Mouse (Mus musculus): ENCODE data around the gene Tmem59l. TPM values are rescaled to one million over a fixed set of nuclear protein-coding genes. Genes with fewer than 3 reads are reported as not detected.

Tmem59l gene
- polyA plus RNA-seq, 1 experiment from 2014 or later, result 2.8 TPM

GRCm38 (mm10) chr8:70503062-70503750 lies 16.0 kb upstream of the Tmem59l start:
- 18% methylated on average over 46 of the region's 46 CpGs for WGBS
- H3K4me2 ChIP-seq (ENCODE audit: low read depth, low read length), result no peak overlapping the region
- ATAC-seq (ENCODE audit: insufficient read depth, low FRiP score), result peak; percentile 14; the same call in 1 of the 2 replicates

GRCm38 (mm10) chr8:70502540-70502939 lies 15.4 kb upstream of the Tmem59l start:
- no peaks in the 10 kb centered on the region for H3K9me3 ChIP-seq (replicated peaks; ENCODE audit: control insufficient read depth, low read length)
- peak overlapping the region; percentile 32 for H3K4me2 ChIP-seq (ENCODE audit: low read depth, low read length)
- H3K36me3 ChIP-seq (ENCODE audit: control insufficient read depth, insufficient read depth, low read length), result 0 out of 2 replicates have a peak, but pooled peaks cover 3% of the 10 kb centered on the region
- WGBS, result 37% methylated on average over 12 of the region's 12 CpGs
- no peak overlapping the region for H3K27ac ChIP-seq (ENCODE audit: low read length)
- H3K4me3 ChIP-seq (replicated peaks; ENCODE audit: low read length), result no peak overlapping the region
- peak overlapping the region; percentile 42 for H3K9ac ChIP-seq (ENCODE audit: low read length)
- H3K4me1 ChIP-seq (ENCODE audit: control insufficient read depth, insufficient read depth, low read length), result peaks cover 33% of the 10 kb centered on the region
- ATAC-seq (ENCODE audit: insufficient read depth, low FRiP score), result no peak
- peaks cover 38% of the 10 kb centered on the region for H3K27me3 ChIP-seq (ENCODE audit: control insufficient read depth, insufficient read depth, low read length)

More at GRCm38 (mm10) chr8:70503062-70503750, 16.0 kb upstream of the Tmem59l start:
- Histone ChIP-seq H3K9ac (ENCODE audit: low read length) (no peak overlapping the region; the same call in 1 of the 2 replicates), H3K36me3 (ENCODE audit: control insufficient read depth, insufficient read depth, low read length) (0 out of 2 replicates have a peak, but pooled peaks cover 9% of the 10 kb centered on the region), H3K9me3 (replicated peaks; ENCODE audit: control insufficient read depth, low read length) (no peaks in the 10 kb centered on the region), H3K4me1 (ENCODE audit: control insufficient read depth, insufficient read depth, low read length) (peaks cover 35% of the 10 kb centered on the region), H3K27me3 (ENCODE audit: control insufficient read depth, insufficient read depth, low read length) (peaks cover 32% of the 10 kb centered on the region), H3K27ac (ENCODE audit: low read length) (no peak overlapping the region), H3K4me3 (replicated peaks; ENCODE audit: low read length) (no peak overlapping the region)

- Histone ChIP-seq H3K27ac (ENCODE audit: low read length) (no peak overlapping the region), H3K27me3 (ENCODE audit: control insufficient read depth, insufficient read depth, low read length) (peaks cover 43% of the 10 kb centered on the region), H3K9me3 (replicated peaks; ENCODE audit: control insufficient read depth, low read length) (no peaks in the 10 kb centered on the region), H3K4me2 (ENCODE audit: low read depth, low read length) (peak overlapping the region; percentile 32), H3K9ac (ENCODE audit: low read length) (peak overlapping the region; percentile 42), H3K36me3 (ENCODE audit: control insufficient read depth, insufficient read depth, low read length) (no peaks in the 10 kb centered on the region), H3K4me3 (replicated peaks; ENCODE audit: low read length) (no peak overlapping the region; the same call in 1 of the 2 replicates), H3K4me1 (ENCODE audit: control insufficient read depth, insufficient read depth, low read length) (peaks cover 31% of the 10 kb centered on the region)
- no peak for ATAC-seq (ENCODE audit: insufficient read depth, low FRiP score)
- WGBS, result 14% methylated on average over 23 of the region's 23 CpGs
These were observed 14.8 kb upstream of the Tmem59l start for GRCm38 (mm10) chr8:70501820-70502529.

- H3K27ac ChIP-seq (ENCODE audit: low read length), result no peak overlapping the region
- H3K27me3 ChIP-seq (ENCODE audit: control insufficient read depth, insufficient read depth, low read length), result peaks cover 56% of the 10 kb centered on the region
- no peak for ATAC-seq (ENCODE audit: insufficient read depth, low FRiP score)
- WGBS, result 9% methylated on average over 39 of the region's 39 CpGs
- H3K9ac ChIP-seq (ENCODE audit: low read length), result no peak overlapping the region
- H3K9me3 ChIP-seq (replicated peaks; ENCODE audit: control insufficient read depth, low read length), result no peaks in the 10 kb centered on the region
- no peaks in the 10 kb centered on the region for H3K36me3 ChIP-seq (ENCODE audit: control insufficient read depth, insufficient read depth, low read length)
- H3K4me1 ChIP-seq (ENCODE audit: control insufficient read depth, insufficient read depth, low read length), result peaks cover 27% of the 10 kb centered on the region
- peak overlapping the region; percentile 27 for H3K4me2 ChIP-seq (ENCODE audit: low read depth, low read length)
- no peak overlapping the region; the same call in 1 of the 2 replicates for H3K4me3 ChIP-seq (replicated peaks; ENCODE audit: low read length)
These were observed 13.5 kb upstream of the Tmem59l start for GRCm38 (mm10) chr8:70500386-70501301.

- Histone ChIP-seq H3K36me3 (ENCODE audit: control insufficient read depth, insufficient read depth, low read length) (no peaks in the 10 kb centered on the region), H3K4me1 (ENCODE audit: control insufficient read depth, insufficient read depth, low read length) (peaks cover 17% of the 10 kb centered on the region), H3K9me3 (replicated peaks; ENCODE audit: control insufficient read depth, low read length) (no peaks in the 10 kb centered on the region), H3K27me3 (ENCODE audit: control insufficient read depth, insufficient read depth, low read length) (peaks cover 90% of the 10 kb centered on the region), H3K9ac (ENCODE audit: low read length) (no peak overlapping the region), H3K4me2 (ENCODE audit: low read depth, low read length) (no peak overlapping the region), H3K27ac (ENCODE audit: low read length) (no peak overlapping the region), H3K4me3 (replicated peaks; ENCODE audit: low read length) (no peak overlapping the region)
- no peak for ATAC-seq (ENCODE audit: insufficient read depth, low FRiP score)
- 12% methylated on average over 12 of the region's 12 CpGs for WGBS
These were observed 8.6 kb upstream of the Tmem59l start for GRCm38 (mm10) chr8:70495771-70496062.

- Histone ChIP-seq H3K4me1 (ENCODE audit: control insufficient read depth, insufficient read depth, low read length) (peaks cover 17% of the 10 kb centered on the region), H3K27ac (ENCODE audit: low read length) (no peak overlapping the region), H3K27me3 (ENCODE audit: control insufficient read depth, insufficient read depth, low read length) (peaks cover 95% of the 10 kb centered on the region), H3K4me2 (ENCODE audit: low read depth, low read length) (no peak overlapping the region), H3K4me3 (replicated peaks; ENCODE audit: low read length) (no peak overlapping the region), H3K9ac (ENCODE audit: low read length) (no peak overlapping the region), H3K36me3 (ENCODE audit: control insufficient read depth, insufficient read depth, low read length) (no peaks in the 10 kb centered on the region), H3K9me3 (replicated peaks; ENCODE audit: control insufficient read depth, low read length) (no peaks in the 10 kb centered on the region)
- ATAC-seq (ENCODE audit: insufficient read depth, low FRiP score), result no peak
- 7% methylated on average over 21 of the region's 21 CpGs for WGBS
These were observed 8.0 kb upstream of the Tmem59l start for GRCm38 (mm10) chr8:70495001-70495770.

- Histone ChIP-seq H3K4me3 (replicated peaks; ENCODE audit: low read length) (no peak overlapping the region), H3K27ac (ENCODE audit: low read length) (no peak overlapping the region), H3K36me3 (ENCODE audit: control insufficient read depth, insufficient read depth, low read length) (no peaks in the 10 kb centered on the region), H3K9ac (ENCODE audit: low read length) (no peak overlapping the region), H3K4me2 (ENCODE audit: low read depth, low read length) (no peak overlapping the region), H3K27me3 (ENCODE audit: control insufficient read depth, insufficient read depth, low read length) (peaks cover 96% of the 10 kb centered on the region), H3K4me1 (ENCODE audit: control insufficient read depth, insufficient read depth, low read length) (peaks cover 23% of the 10 kb centered on the region), H3K9me3 (replicated peaks; ENCODE audit: control insufficient read depth, low read length) (no peaks in the 10 kb centered on the region)
- WGBS, result 4% methylated on average over 28 of the region's 28 CpGs
- ATAC-seq (ENCODE audit: insufficient read depth, low FRiP score), result no peak
These were observed 7.3 kb upstream of the Tmem59l start for GRCm38 (mm10) chr8:70494416-70494945.

GRCm38 (mm10) chr8:70493692-70494415 lies 6.7 kb upstream of the Tmem59l start:
- H3K36me3 ChIP-seq (ENCODE audit: control insufficient read depth, insufficient read depth, low read length), result no peaks in the 10 kb centered on the region
- H3K9ac ChIP-seq (ENCODE audit: low read length), result peak overlapping the region; percentile 66; the same call in 1 of the 2 replicates
- H3K4me2 ChIP-seq (ENCODE audit: low read depth, low read length), result peak overlapping the region; percentile 94
- no peak for ATAC-seq (ENCODE audit: insufficient read depth, low FRiP score)
- H3K27ac ChIP-seq (ENCODE audit: low read length), result no peak overlapping the region
- peak overlapping the region; percentile 48 for H3K4me3 ChIP-seq (replicated peaks; ENCODE audit: low read length)
- 2% methylated on average over 47 of the region's 47 CpGs for WGBS
- peaks cover 97% of the 10 kb centered on the region for H3K27me3 ChIP-seq (ENCODE audit: control insufficient read depth, insufficient read depth, low read length)
- no peaks in the 10 kb centered on the region for H3K9me3 ChIP-seq (replicated peaks; ENCODE audit: control insufficient read depth, low read length)
- peaks cover 29% of the 10 kb centered on the region for H3K4me1 ChIP-seq (ENCODE audit: control insufficient read depth, insufficient read depth, low read length)
